Mouse (Mus musculus) cerebral cortex, adult 2 months (tissue): Measurements from ENCODE around the gene Rerg.

ENCODE experiments used
- WGBS: fragments of 180-500 bp; shearing (Covaris S2); methylation state at CpG from one replicate; pipeline ENCODE4 v1.1.7; 2018; 5-methylcytosine and 5-hydroxymethylcytosine counted together

The Rerg gene

DNA sequence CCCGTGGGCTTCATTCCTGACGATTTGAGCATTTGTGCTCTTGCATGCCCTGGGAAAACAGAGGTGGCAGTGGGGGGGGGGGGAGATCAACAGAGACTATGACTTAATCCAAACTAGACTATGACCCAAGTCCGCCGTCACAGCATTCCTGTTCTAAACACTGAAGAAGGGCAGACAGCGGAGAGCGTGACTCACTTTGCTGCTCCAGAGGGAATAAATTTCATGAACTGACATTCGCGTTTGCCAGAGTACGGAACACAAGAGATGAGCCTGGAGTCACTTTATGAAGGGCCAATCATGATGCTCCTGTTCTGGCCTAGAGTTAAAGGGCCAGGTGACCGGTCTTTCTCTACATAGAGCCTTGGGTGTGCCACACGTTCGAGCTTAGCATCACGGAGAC is 93.6 kb downstream of the Rerg start:
- WGBS: 89% methylated on average over 13 of the region's 13 CpGs

DNA sequence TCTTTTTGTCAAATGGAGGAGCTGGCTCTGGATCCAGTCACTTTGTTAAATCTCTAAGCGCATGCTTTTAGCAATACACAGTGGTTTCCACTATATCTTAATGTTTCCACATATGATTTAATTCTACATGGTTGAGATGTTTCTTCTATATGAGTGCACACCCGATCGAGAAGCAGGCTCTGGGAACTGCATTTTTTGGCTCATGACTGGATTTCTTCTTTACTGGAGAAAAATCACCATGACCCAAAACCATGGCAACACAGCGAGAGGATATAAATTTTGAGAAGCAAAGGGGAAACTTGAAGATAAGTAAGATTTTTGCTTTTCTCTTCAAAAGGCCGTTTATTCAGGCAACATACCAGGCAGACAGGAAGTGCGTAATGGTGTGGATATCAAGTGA is 94.1 kb downstream of the Rerg start:
- WGBS: 74% methylated on average over 6 of the region's 6 CpGs

DNA sequence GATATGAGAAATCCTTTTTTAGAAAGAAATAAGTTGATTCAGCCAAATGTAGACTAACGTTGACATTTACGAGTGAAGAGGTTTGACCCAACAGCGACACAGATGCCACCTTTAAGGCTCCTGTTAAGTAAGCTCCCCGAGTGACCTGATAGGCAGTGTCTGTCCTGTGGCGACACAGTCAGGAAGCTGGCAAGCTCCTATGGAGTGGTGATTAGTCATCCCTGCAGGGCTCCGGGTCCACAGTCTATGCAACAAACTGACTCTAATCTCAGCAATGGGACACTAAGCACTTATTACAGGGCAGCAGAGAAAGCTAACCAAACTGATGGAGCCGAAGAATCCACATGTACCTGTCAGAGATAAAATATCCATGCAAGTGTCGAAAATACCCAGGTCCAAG is 98.0 kb downstream of the Rerg start:
- WGBS: 62% methylated on average over 8 of the region's 8 CpGs

DNA sequence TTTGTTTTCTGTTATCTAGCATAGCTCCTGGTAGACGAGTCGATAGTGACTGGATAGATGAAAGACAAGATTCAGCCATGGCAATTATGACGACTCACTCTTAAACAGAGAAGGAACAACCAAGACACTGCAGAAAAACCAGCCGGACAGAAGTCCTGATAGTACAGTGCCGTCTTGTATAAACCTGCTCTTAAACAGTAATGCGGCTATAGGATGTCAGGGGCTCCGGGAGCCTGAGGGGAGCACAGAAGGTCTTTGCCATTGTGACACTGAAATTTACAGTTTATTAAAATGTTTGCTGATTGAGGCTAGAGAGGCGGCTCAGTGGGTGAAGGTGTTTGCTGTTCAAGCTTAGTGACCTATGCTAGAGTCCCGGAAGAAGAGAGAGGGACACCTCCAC is 98.8 kb downstream of the Rerg start:
- 91% methylated on average over 9 of the region's 9 CpGs for WGBS

DNA sequence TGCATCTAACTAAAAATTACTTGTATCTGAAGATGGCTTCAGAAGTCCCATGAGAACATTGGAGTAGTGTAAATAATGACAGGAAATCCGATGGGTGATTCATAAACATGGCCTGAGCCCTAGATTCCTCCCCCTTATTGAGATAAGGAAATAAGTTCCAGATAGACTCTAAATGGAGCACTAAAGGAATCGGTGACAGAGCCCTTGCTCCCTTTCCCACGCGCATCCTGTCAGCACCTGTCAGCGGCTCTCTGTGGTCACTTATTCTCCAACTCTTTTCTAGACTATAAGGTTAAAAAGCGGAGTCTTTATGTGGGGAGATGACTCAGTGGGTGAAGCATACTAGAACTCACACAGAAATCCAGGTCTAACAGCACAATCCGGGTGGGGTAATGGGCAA is 104.8 kb downstream of the Rerg start:
- WGBS: 88% methylated on average over 7 of the region's 7 CpGs

DNA sequence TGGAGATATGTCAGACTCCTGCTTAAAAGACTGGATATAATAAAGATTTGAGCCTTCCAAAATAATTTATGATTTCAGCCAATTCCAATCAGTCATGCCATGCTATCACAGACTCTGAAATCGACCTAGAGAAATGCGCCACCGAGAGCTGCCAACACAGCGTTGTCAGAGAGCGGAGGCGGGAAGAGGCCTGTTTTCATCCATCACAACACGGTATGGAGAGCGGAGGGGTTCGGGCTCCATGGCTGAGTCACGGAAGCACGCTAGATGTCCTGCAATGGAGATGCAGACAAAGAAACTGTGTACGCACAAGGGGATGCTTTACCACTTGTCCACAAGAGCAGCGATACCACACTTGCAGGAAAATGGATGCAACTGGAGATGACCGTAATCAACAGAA is 105.5 kb downstream of the Rerg start:
- 74% methylated on average over 14 of the region's 14 CpGs for WGBS

DNA sequence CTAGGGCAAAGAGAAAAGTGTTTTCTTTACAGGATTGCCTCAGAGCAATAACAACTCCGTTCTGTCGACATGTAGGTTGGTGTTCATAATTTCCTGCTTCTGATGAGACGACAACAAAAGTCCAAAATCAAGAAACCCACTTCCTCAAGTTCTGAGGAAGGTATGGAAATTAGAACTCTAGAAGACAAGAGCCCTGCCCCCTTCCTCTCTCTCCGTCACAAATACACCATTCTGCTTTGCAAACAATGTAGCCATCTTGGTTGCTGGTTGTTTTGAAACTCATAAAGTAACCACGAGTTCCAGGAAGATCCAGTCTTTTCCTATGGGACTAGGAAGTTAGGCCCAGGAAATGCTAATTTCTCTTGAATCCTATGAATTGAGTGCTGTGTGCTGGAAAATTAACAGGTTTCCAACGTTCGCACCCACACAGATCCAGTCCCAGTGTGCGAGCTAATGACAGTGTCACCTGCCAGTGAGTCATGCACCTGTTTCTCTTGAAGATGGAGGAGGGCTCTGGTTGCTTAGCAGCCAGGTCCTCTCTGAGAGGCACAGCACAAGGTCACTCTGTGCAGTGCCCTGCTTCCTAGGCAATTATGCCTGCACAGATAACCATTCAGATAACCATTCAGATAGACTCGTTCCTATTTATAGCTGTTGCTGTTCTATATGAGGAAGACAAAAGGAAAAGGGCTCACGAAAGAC is 106.9 kb downstream of the Rerg start:
- WGBS: 53% methylated on average over 10 of the region's 10 CpGs

DNA sequence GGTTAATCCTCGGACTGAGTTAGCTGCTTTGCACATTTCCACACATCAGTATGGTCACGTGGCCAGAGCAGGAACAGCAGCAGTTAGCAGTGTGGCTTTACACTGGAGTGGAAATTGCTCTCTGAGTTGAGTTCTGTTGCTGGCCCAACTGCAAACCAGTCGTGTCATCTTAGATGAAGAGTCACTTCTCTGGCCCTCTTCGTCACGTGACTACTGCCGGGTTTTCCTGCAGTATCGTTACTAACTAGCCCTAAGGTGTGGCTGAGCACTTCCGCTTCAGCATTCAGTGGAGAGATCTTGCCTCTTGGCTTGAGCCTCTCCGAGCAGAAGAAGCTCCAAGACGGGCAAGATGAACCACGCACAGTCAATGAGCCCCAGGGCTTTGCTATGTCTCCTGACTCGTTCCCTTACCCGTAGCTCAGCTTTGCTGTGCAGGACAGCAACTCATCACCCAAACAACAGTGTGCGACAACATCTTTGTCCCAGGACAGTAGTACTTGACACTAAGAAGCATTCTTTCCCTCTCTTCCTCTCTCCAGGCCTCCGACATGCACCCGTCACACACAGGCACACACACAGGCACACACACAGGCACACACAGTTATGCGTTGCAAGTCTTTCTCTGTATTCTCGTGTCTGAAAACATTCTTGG is 108.3 kb downstream of the Rerg start:
- 91% methylated on average over 18 of the region's 18 CpGs for WGBS

DNA sequence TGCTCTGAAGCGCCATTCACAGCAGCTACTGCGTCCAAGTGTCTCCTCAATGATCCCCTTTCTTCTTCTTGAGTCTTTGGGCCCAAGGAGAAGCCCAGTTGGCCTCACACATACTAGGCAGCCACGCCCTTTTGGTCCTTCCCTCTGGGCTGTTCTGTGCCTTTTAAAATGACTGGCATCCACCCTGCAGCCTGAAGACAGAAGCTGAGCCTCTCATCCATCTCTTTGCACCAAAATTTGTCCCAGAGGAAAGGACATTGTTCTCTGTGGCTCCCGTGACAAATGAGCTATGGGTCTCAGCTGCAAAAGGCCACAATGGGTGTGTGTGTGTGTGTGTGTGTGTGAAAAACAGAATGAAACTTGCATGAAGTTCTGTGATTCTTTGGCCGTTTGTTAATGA is 109.7 kb downstream of the Rerg start:
- WGBS: 78% methylated on average over 5 of the region's 5 CpGs

DNA sequence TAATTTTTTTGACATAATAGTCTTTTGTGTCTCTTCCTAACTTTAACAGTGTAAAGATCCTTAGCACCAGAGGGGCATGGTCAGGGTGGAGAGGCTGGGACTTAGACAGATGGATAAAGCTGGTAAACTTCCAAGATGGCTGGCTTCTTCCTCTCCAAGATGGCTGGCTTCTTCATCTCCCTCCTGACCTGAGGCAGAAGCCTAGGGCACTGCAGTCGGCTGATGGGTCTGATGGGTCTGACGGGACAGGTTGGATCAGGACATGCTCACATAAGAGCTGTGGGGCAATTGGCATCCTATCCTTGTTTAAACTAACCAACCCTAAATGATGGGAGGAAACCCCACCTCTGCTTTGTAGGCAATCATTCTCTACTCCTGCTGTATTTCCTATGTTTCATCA is 112.0 kb downstream of the Rerg start:
- 98% methylated on average over 2 of the region's 2 CpGs for WGBS

DNA sequence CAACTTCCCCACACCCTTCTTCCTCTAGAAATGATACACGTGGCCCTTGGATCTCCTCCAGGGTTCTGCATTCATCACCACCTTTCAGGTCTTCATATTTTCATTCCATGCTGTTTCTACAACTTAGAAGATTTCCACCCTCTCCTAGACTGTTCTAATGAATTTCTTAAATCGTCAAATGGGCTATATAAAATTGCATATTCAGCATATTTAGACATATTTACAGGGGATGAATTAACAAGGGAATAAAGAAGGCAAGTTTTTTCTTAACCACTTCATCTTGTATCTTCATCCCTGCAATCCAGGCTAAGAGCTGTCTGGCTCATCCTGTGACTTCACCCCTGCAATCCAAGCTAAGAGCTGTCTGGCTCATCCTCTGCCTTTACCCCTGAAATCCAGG is 116.2 kb downstream of the Rerg start:
- 73% methylated on average over 2 of the region's 2 CpGs for WGBS

DNA sequence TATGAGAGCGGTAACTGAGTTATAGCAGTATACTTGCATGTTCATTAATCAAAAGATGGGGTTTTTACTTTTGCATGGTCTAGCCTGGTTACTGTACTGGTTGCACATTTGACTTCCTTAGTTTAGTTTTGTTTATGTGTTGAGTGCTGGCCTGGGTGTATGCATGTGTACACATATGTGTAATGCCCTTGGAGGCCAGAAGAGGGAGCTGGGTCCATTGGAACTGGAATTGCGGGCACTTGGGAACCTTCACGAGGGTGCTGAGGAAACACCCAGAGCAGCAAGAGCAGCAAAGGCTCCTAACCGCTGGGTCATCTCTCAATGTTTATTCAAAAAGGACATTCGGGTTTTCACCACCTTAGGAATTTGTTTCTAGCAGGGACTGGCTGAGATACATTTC is 116.8 kb downstream of the Rerg start:
- WGBS: 75% methylated on average over 5 of the region's 5 CpGs

DNA sequence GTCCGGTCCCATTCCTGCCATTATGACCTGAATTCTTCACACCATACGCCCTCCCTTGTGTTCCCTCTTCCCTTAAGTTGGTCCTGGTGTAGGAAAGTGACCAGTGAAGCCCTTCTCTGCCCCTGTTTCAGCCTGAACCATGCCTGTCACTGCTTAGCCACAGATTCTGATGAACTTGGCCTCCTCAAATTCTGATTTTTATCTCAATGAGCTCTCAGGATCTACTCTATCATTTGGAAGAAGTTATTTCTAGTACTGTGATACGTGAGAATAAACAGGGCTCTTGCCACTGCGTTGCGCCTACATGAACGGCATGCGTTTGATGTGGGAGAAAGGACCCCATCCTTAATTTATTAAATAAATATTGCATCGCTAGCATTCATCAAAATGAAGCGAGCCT is 117.3 kb downstream of the Rerg start:
- WGBS: 95% methylated on average over 9 of the region's 9 CpGs

DNA sequence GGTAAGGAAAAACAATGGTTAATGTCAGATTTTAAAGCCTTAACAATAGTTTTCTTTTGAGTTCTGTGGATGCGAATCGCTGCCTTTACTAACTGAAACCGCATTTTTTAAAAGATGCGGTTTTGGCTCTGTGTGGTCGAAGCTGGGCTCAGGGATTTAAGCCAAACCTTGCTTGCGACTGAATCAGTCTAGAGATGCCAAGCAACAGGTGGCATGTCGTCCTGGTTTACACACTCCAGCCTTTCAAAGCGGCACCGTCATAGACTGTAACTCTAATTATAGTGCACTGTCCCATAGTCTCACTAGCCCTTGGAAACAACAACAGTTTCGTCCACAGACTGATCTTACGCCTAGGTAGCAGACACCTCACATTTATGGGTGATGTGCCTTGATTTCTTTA is 123.3 kb downstream of the Rerg start:
- 58% methylated on average over 11 of the region's 11 CpGs for WGBS

DNA sequence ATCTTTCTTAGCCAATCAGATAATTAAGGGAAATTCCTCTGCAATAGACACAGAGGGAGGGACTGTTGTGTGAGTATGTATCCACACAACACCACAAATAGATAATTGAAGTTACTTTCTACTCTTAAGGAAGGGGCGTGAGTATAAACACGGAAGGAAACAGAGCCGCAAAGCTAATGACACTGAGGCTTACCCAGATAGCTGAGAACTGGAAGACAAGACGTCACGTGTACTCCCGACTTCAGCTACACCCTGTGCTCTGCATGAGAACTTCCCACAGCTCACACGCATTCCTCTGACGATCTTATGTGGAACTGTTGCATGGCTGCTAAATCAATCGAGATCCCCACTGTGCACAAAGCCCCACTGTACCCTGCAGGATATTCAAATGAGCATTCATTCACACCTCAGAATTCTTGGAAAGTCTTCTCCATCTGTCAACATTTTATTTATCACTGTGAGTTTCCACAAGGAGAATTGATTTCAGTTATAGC is 125.2 kb downstream of the Rerg start:
- WGBS: 53% methylated on average over 9 of the region's 9 CpGs

DNA sequence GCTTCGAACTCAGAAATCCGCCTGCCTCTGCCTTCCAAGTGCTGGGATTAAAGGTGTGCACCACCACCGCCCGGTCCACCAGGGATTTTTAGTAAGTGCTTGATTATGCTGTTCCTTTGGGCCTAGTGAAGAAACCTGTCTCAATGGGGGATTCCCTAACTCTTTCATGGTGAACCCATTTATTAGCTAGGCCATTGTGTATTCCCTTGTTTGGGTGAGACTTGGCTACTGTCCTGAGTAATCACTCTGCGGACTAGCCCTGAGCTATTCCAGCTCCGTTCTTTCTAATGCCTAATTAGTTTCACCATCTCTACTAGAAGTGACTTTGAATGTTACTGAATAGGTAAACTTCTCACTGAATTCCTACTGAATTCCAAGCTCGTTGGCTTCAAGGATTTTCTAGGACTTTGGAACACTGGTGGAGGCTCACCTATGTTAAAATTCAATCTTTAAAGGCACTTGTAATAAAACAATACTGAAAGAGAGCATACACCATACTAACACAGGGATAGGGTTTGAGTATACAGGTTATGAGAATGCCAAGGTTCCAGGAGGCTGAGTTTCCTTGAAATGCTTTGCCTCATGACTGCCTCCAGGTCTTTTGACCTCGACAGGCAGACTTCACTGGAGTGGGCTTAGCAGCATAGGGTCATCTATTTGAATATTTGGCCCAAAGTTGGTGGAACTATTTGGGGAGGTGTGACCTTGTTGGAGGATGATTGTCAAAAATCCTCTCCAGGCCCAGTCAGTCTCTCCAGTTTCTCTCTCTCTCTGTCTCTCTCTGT is 134.5 kb downstream of the Rerg start:
- 84% methylated on average over 8 of the region's 8 CpGs for WGBS

DNA sequence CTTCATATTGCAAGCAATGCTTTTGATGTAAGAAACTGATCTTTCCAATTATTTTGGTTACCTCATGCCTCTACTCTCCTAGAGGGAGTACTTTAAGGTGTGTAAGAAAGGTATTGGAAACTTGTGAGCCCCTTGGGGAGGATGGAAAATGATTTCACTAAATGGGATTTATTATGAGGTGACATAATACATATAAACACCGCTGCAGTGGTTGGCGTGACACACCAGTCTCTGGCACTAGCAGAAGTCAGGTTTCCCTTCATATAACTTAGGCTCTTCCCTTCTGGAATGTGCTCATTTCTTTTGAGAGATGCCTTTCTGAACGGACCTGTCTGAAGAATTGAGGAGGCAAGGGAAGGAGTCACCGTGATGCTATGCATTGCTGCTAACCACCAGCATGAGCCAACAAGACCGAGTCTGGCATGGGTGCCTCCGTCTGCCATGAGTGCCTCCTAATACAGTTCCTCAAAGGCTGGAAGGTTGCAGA is 139.6 kb downstream of the Rerg start:
- WGBS: 87% methylated on average over 6 of the region's 6 CpGs

DNA sequence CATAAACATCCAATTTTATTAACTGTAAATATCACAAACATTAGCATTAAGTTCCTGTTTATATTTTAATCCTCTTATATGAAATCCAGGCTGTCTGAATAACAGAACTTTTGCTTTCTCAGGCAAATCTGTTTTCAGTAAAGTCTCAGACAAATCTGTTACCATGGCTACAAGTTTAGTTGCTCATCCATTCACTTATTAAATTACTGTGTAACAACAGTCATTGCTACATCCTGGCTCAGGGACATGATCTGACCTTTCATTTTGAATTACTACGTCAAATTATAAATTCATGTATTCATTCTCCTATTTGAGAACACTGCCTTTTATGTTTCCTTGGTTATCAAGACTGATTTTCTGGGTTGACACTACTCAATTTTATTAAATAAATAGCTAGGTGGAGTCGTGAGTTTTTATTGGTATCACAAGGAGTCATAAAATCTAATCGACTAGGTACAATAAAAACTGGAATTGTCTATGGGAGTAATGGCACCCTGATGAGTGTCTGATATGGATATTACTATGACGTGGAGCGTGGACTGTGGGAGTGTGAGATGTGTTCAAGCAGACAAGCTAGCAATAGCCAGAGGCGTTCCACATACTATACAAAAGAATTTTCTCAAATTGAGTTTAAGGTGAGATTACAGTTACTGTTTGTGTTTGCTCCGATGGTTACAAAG is 140.2 kb downstream of the Rerg start:
- 79% methylated on average over 7 of the region's 7 CpGs for WGBS

DNA sequence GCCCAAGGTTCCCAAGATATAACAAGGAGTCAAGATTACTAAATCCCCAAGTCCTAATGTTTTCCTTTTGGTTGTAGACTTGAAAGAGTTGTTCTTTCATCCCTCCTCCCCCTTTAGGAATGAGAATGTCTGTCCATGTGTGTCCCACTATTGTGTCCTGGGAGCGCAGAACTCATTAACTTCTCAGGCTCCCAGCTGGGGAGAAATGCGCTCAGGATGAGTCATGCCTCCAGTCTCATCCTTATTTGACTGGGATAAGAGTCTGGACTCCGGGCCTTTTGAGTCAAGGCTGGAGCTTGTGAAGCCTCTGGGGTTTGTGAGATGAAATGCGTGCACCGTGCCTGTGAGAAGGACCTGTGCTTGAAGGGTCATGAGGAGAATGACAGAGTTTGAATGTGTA is 144.8 kb downstream of the Rerg start:
- 71% methylated on average over 5 of the region's 5 CpGs for WGBS

DNA sequence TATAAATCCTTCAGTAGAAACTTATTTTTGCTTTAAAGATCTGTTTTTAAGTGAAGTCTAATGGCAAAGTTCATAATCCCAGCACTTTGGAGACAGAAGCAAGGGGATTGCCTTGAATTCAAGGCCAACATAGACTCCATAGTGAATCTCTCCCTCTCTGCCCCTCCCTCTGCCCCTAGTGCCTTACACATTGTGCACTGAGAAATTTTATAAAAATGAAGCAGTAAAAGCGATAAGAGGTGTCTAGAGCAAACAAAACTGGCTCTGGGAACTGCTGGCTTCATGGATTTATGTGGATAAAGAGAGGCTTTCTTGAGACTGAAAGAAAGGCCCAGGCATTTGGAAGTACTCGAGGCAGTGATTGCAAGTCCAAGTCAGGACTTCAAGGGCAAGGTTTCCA is 145.8 kb downstream of the Rerg start:
- 87% methylated on average over 2 of the region's 2 CpGs for WGBS

DNA sequence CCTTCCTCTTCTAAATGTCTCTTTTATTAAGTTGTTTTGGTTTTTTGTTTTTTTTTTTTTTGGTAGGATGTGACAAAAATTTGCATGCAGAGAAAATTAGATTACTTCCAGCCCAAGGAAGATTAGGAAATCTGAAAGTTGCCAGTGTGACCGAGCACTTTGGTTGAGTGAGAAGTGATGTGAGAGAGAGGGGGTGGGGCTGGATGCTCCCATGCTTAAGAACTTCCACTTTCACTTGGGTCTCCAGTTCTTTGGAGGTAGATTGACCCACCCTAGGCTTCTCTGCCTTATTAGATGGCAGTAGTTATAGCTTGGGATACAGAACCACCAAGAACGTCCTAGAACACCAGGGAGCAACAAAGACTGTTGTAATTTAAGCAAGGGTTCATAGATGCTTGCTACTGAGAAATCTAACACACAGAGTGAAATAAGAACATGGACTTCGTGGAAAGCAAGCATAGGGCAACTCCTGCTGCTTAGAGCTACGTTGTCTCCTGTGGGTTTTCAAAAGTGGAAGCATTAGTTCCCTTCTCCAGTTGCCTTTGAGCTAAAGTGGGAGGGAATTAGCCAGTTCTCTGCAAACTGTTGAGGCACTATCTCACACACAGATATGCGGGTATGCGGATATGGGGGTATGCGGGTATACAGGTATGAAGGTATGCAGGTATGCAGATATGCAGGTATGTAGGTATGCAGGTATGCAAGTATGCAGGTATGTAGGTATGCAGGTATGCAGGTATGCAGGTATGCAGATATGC is 152.9 kb downstream of the Rerg start:
- 84% methylated on average over 7 of the region's 7 CpGs for WGBS
